Mouse (Mus musculus): ENCODE data around the gene Abt1.

Gene Abt1

GRCm38 (mm10) chr13:23423286-23424051 is at the start of gene Abt1:
Abt1 (minus strand) TSS chr13:23423866.
- DNase-seq (ENCODE audit: low spot score in 2 of 2): peak; percentile 78 to 95

- DNase-seq (ENCODE audit: low spot score in 2 of 2): peak in 1 of 2 experiments; percentile 78
Observed at GRCm38 (mm10) chr13:23466911-23467310, 43.2 kb upstream of the Abt1 start.

GRCm38 (mm10) chr13:23466306-23466705 is 42.6 kb upstream of the Abt1 start:
- no peak for DNase-seq (ENCODE audit: low spot score in 2 of 2)

- no peak for DNase-seq (ENCODE audit: low spot score in 2 of 2)
Observed at GRCm38 (mm10) chr13:23465600-23466109, 42.0 kb upstream of the Abt1 start, which contains the start of gene Btn1a1. Btn1a1 (minus strand) TSS chr13:23465901.

GRCm38 (mm10) chr13:23464841-23465366 is 41.2 kb upstream of the Abt1 start:
- no peak for DNase-seq (ENCODE audit: low spot score in 2 of 2)

GRCm38 (mm10) chr13:23464224-23464637 is 40.6 kb upstream of the Abt1 start:
- DNase-seq (ENCODE audit: low spot score in 2 of 2): no peak

- peak in 1 of 2 experiments; percentile 91 for DNase-seq (ENCODE audit: low spot score in 2 of 2)
Observed at GRCm38 (mm10) chr13:23463381-23464223, 39.9 kb upstream of the Abt1 start.

- no peak for DNase-seq (ENCODE audit: low spot score in 2 of 2)
Observed at GRCm38 (mm10) chr13:23462669-23463068, 39.0 kb upstream of the Abt1 start.

- DNase-seq (ENCODE audit: low spot score in 2 of 2): no peak
Observed at GRCm38 (mm10) chr13:23462063-23462462, 38.4 kb upstream of the Abt1 start.

GRCm38 (mm10) chr13:23459264-23459846 is 35.7 kb upstream of the Abt1 start:
- no peak for DNase-seq (ENCODE audit: low spot score in 2 of 2)

GRCm38 (mm10) chr13:23453926-23454325 is 30.3 kb upstream of the Abt1 start:
- no peak for DNase-seq (ENCODE audit: low spot score in 2 of 2)

GRCm38 (mm10) chr13:23453362-23453862 is 29.7 kb upstream of the Abt1 start:
- DNase-seq (ENCODE audit: low spot score in 2 of 2): peak in 1 of 2 experiments; percentile 90

GRCm38 (mm10) chr13:23450398-23450797 is 26.7 kb upstream of the Abt1 start:
- peak in 1 of 2 experiments; percentile 93 for DNase-seq (ENCODE audit: low spot score in 2 of 2)

- DNase-seq (ENCODE audit: low spot score in 2 of 2): peak in 1 of 2 experiments; percentile 47
Observed at GRCm38 (mm10) chr13:23449235-23450095, 25.8 kb upstream of the Abt1 start.

- no peak for DNase-seq (ENCODE audit: low spot score in 2 of 2)
Observed at GRCm38 (mm10) chr13:23448758-23449157, 25.1 kb upstream of the Abt1 start.

- peak in 1 of 2 experiments; percentile 95 for DNase-seq (ENCODE audit: low spot score in 2 of 2)
Observed at GRCm38 (mm10) chr13:23446498-23446952, 22.9 kb upstream of the Abt1 start.

GRCm38 (mm10) chr13:23445561-23446320 is 22.1 kb upstream of the Abt1 start:
- DNase-seq (ENCODE audit: low spot score in 2 of 2): peak; percentile 81 to 97

GRCm38 (mm10) chr13:23445156-23445555 is 21.5 kb upstream of the Abt1 start:
- DNase-seq (ENCODE audit: low spot score in 2 of 2): no peak

- DNase-seq (ENCODE audit: low spot score in 2 of 2): no peak
Observed at GRCm38 (mm10) chr13:23444451-23444850, 20.8 kb upstream of the Abt1 start.

GRCm38 (mm10) chr13:23439901-23440300 is 16.2 kb upstream of the Abt1 start:
- DNase-seq (ENCODE audit: low spot score in 2 of 2): no peak

Data from left cerebral cortex, adult 9 months (tissue).